Mouse (Mus musculus): ENCODE results near the gene Kcnk5. TPM values are rescaled to one million over a fixed set of nuclear protein-coding genes. Genes with fewer than 3 reads are reported as not detected.

Kcnk5 gene
- total and polyA plus RNA-seq, 3 experiments = 9.3 to 10.9 TPM; not detected in 1

GRCm38 (mm10) chr14:20219849-20220248 lies 38.2 kb upstream of the Kcnk5 start:
- Histone ChIP-seq H3K36me3 (ENCODE audit: control insufficient read depth in 1 of 2, insufficient read depth in 2 of 2, low read length in 2 of 2) (no peaks in the 10 kb centered on the region), H3K9me3 (replicated peaks; ENCODE audit: insufficient read depth, low read length) (no peaks in the 10 kb centered on the region), H3K4me3 (ENCODE audit: control insufficient read depth in 1 of 2, insufficient read depth in 1 of 2, low read depth in 2 of 2, low read length in 2 of 2) (no peak overlapping the region), H3K4me1 (ENCODE audit: control insufficient read depth in 1 of 2, insufficient read depth in 2 of 2, low read length in 2 of 2) (peaks cover 0 to 3% of the 10 kb centered on the region in 2 experiments; a peak in 1 of 4 replicates), H3K27ac (ENCODE audit: control insufficient read depth, low read depth, low read length) (no peak overlapping the region), H3K9ac (ENCODE audit: control insufficient read depth, low read depth, low read length, poor library complexity, severe bottlenecking) (no peak overlapping the region), H3K27me3 (ENCODE audit: control insufficient read depth in 1 of 2, insufficient read depth in 2 of 2, low read length in 2 of 2) (peaks cover 0 to 1% of the 10 kb centered on the region in 2 experiments; a peak in 2 of 4 replicates), H3K79me2 (ENCODE audit: control insufficient read depth, insufficient read depth, low read length, poor library complexity) (no peaks in the 10 kb centered on the region)
- TF ChIP-seq UBTF (IDR thresholded peaks at IDR 0.05; ENCODE audit: borderline replicate concordance, insufficient read depth, low read depth, low read length) = no peak
- TF ChIP-seq USF1 (IDR thresholded peaks at IDR 0.05; ENCODE audit: low read depth, low read length) = no peak
- no peak for TF ChIP-seq CHD2 (IDR thresholded peaks at IDR 0.05; ENCODE audit: low read length)
- TF ChIP-seq POLR2A (IDR thresholded peaks at IDR 0.05; ENCODE audit: control insufficient read depth in 1 of 2, insufficient read depth in 1 of 2, low read depth in 1 of 2, low read length in 2 of 2, poor library complexity in 1 of 2) = no peak
- no peak for TF ChIP-seq EP300 (IDR thresholded peaks at IDR 0.05; ENCODE audit: low read depth in 1 of 2, low read length in 2 of 2)
- no peak for TF ChIP-seq GATA1 (IDR thresholded peaks at IDR 0.05; ENCODE audit: low read depth, low read length)
- TF ChIP-seq POLR2AphosphoS2 (IDR thresholded peaks at IDR 0.05; ENCODE audit: low read length) = no peak
- TF ChIP-seq GABPA (IDR thresholded peaks at IDR 0.05; ENCODE audit: low read depth, low read length) = no peak
- no peak for TF ChIP-seq JUND (IDR thresholded peaks at IDR 0.05; ENCODE audit: low read depth, low read length)
- TF ChIP-seq ELF1 (IDR thresholded peaks at IDR 0.05; ENCODE audit: low read depth, low read length) = no peak
- DNase-seq (ENCODE audit: low read depth, low spot score) = no peak

GRCm38 (mm10) chr14:20217299-20217864 lies 35.8 kb upstream of the Kcnk5 start:
- no peaks in the 10 kb centered on the region for H3K79me2 ChIP-seq (ENCODE audit: control insufficient read depth, insufficient read depth, low read length, poor library complexity)
- no peak overlapping the region for H3K9ac ChIP-seq (ENCODE audit: control insufficient read depth, low read depth, low read length, poor library complexity, severe bottlenecking)
- no peaks in the 10 kb centered on the region; a peak in 1 of 4 replicates for H3K36me3 ChIP-seq (ENCODE audit: control insufficient read depth in 1 of 2, insufficient read depth in 2 of 2, low read length in 2 of 2)
- peak; percentile 19; the same call in 1 of the 2 replicates for TF ChIP-seq BHLHE40 (IDR thresholded peaks at IDR 0.05; ENCODE audit: borderline replicate concordance, low read depth, low read length)
- no peak for TF ChIP-seq MAZ (IDR thresholded peaks at IDR 0.05; ENCODE audit: low read depth, low read length)
- peak; percentile 62 for TF ChIP-seq ZNF384 (IDR thresholded peaks at IDR 0.05; ENCODE audit: low read depth, low read length)
- no peaks in the 10 kb centered on the region for H3K9me3 ChIP-seq (replicated peaks; ENCODE audit: insufficient read depth, low read length)
- H3K27me3 ChIP-seq (ENCODE audit: control insufficient read depth in 1 of 2, insufficient read depth in 2 of 2, low read length in 2 of 2) = peaks cover 0 to 1% of the 10 kb centered on the region in 2 experiments; a peak in 2 of 4 replicates
- no peak overlapping the region for H3K27ac ChIP-seq (ENCODE audit: control insufficient read depth, low read depth, low read length)
- peaks cover 0 to 4% of the 10 kb centered on the region in 2 experiments; a peak in 2 of 4 replicates for H3K4me1 ChIP-seq (ENCODE audit: control insufficient read depth in 1 of 2, insufficient read depth in 2 of 2, low read length in 2 of 2)
- no peak overlapping the region for H3K4me3 ChIP-seq (ENCODE audit: control insufficient read depth in 1 of 2, insufficient read depth in 1 of 2, low read depth in 2 of 2, low read length in 2 of 2)
- no peak for DNase-seq (ENCODE audit: low read depth, low spot score)

Data from MEL (cell line).